Mouse (Mus musculus) megakaryocyte-erythroid progenitor cell, adult 5-6 weeks (primary cell): ENCODE measurements around the gene Catspere2. TPM values are rescaled to one million over a fixed set of nuclear protein-coding genes. Genes with fewer than 3 reads are reported as not detected.

Source experiments
- ATAC-seq: replicated peaks from 2 replicates; pipeline ENCODE4 v1.8.0; 2016; ENCODE audit warnings: mild to moderate bottlenecking, inconsistent platforms; ENCODE audit not compliant: severe bottlenecking, poor library complexity, low FRiP score, low TSS enrichment
- total RNA-seq, 2 experiments: library from RNA; stranded (forward) in 1 of 2; stranded (reverse) in 1 of 2; fragments of 200-1000, 215-1000 nt in 1 of 2; fragments of >200 nt in 1 of 2; fragmentation: Nextera tagmentation in 1 of 2; gene quantifications; 2 replicates each; pipeline ENCODE4 v1.2.3; 2014 to 2017

Catspere2 gene
- total RNA-seq, 2 experiments from 2014 or later = not detected

- ATAC-seq = no peak
Observed at GRCm38 (mm10) chr1:178217157-178217556, 233.9 kb downstream of the Catspere2 start.

DNA sequence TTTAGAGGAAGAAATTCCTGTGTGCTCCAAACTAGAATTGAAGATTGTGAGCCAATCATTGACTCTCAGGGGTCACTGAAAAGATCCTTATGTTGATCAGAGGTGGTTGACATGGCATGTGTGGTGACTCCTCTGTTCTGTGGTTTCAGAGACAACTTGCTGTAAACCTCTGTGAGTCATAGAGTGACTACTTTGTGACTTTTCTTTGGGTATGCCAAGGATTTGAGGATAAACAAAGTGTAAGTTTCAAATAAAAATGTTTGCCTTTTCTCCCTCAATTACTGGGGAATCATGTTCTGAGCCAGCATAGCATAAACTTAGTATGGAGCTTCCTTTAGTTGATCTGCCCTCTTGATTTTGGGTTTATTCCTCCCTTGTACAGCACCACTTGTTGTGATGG is 235.1 kb downstream of the Catspere2 start:
- no peak for ATAC-seq

- no peak for ATAC-seq
Observed at GRCm38 (mm10) chr1:178219166-178220077, 236.2 kb downstream of the Catspere2 start.

Other genes with a start within 250 kb of the Catspere2 start
- 86.1 and 93.5 TPM in 2 replicates for gene Adss, start 186.9 kb upstream of the Catspere2 start, total RNA-seq (2014; fragmentation: Nextera tagmentation)
- 227 and 256 TPM in 2 replicates for gene Adss, start 186.9 kb upstream of the Catspere2 start, total RNA-seq (2017)
- gene Desi2, start 204.0 kb downstream of the Catspere2 start, total RNA-seq (2014; fragmentation: Nextera tagmentation) = 10.2 and 10.6 TPM in 2 replicates
- 15.5 and 19.8 TPM in 2 replicates for gene Desi2, start 204.0 kb downstream of the Catspere2 start, total RNA-seq (2017)